Mouse (Mus musculus) heart, embryonic 13.5 days (tissue): ENCODE results near the gene Zfp207. TPM values are rescaled to one million over a fixed set of nuclear protein-coding genes. Genes with fewer than 3 reads are reported as not detected.
"Not testable (repeated sequence)": the region's sequence is repeated elsewhere in the genome, so short reads cannot be mapped to it uniquely, and the experiment has no call there.

Experiments used
- ATAC-seq: fragments of 200-750 bp; cut with Nextera tagmentation; 2 replicates; pipeline ENCODE4 v1.8.0; 2017; ENCODE audit warnings: moderate TSS enrichment; ENCODE audit not compliant: insufficient number of reproducible peaks, low FRiP score, low TSS enrichment; ENCODE audit errors: extremely low read depth
- H3K27ac ChIP-seq: fragments of 300-500 bp; sonication (generic); replicated peaks from 2 replicates; pipeline ENCODE4 v1.5.1; 2015; ENCODE audit warnings: moderate library complexity, mild to moderate bottlenecking, inconsistent platforms
- H3K27me3 ChIP-seq: fragments of 300-500 bp; sonication (generic); replicated peaks from 2 replicates; pipeline ENCODE4 v1.6.1; 2015; ENCODE audit warnings: mild to moderate bottlenecking, inconsistent platforms
- H3K36me3 ChIP-seq: fragments of 300-500 bp; sonication (generic); 2 replicates; pipeline ENCODE4 v1.6.1; 2015; ENCODE audit warnings: mild to moderate bottlenecking, inconsistent platforms
- H3K4me1 ChIP-seq: fragments of 300-500 bp; sonication (generic); 2 replicates; pipeline ENCODE4 v1.6.1; 2015; ENCODE audit warnings: inconsistent platforms
- H3K4me2 ChIP-seq: fragments of 300-500 bp; sonication (generic); 2 replicates; pipeline ENCODE4 v1.6.1; 2015; ENCODE audit warnings: inconsistent platforms, mild to moderate bottlenecking, moderate library complexity
- H3K4me3 ChIP-seq: fragments of 300-500 bp; sonication (generic); 2 replicates; pipeline ENCODE4 v1.5.1; 2015; ENCODE audit warnings: moderate library complexity, mild to moderate bottlenecking, inconsistent platforms
- H3K9ac ChIP-seq: fragments of 300-500 bp; sonication (generic); 2 replicates; pipeline ENCODE4 v1.6.1; 2015; ENCODE audit warnings: inconsistent platforms, mild to moderate bottlenecking, moderate library complexity
- H3K9me3 ChIP-seq: fragments of 300-500 bp; sonication (generic); 2 replicates; pipeline ENCODE4 v1.6.1; 2016; ENCODE audit warnings: inconsistent platforms
- WGBS: fragments of 180-500 bp; shearing (Covaris S2); methylation state at CpG from one replicate; pipeline ENCODE4 v1.1.7; 2015; ENCODE audit warnings: mixed read lengths; 5-methylcytosine and 5-hydroxymethylcytosine counted together
- polyA plus RNA-seq: library from polyadenylated mRNA; unstranded; fragments of >200 nt; fragmentation: Nextera tagmentation; extraction: Ambion mirVana; gene quantifications from 2 replicates; pipeline ENCODE4 v1.2.1, GENCODE M21; 2015

The Zfp207 gene
- 135 and 144 TPM in 2 replicates for polyA plus RNA-seq

- Histone ChIP-seq H3K4me1 (peaks cover 41% of the 10 kb centered on the region), H3K27me3 (no peaks in the 10 kb centered on the region), H3K4me3 (peak within 1 kb of the TSS; percentile 89), H3K36me3 (peaks cover 32% of the 10 kb centered on the region), H3K9me3 (no peaks in the 10 kb centered on the region), H3K4me2 (peak within 1 kb of the TSS; percentile 95), H3K27ac (peak within 1 kb of the TSS; percentile 91), H3K9ac (peak within 1 kb of the TSS; percentile 94)
- under 1% methylated on average over 33 of the region's 33 CpGs for WGBS
- ATAC-seq: peak; percentile 93
Measured at GRCm38 (mm10) chr11:80383019-80383625, at the start of gene Zfp207. Gene Zfp207 (plus strand): TSS chr11:80383279.

- Histone ChIP-seq H3K9ac (no peak overlapping the region), H3K27me3 (peaks cover 27% of the 10 kb centered on the region), H3K4me2 (no peak overlapping the region), H3K4me3 (no peak overlapping the region), H3K9me3 (no peaks in the 10 kb centered on the region), H3K4me1 (peaks cover 17% of the 10 kb centered on the region), H3K27ac (no peak overlapping the region), H3K36me3 (no peaks in the 10 kb centered on the region)
- ATAC-seq: no peak
- 8% methylated on average over 7 of the region's 7 CpGs for WGBS
Measured at GRCm38 (mm10) chr11:80335609-80336350, 47.3 kb upstream of the Zfp207 start.

- Histone ChIP-seq H3K9me3 (no peaks in the 10 kb centered on the region), H3K36me3 (no peaks in the 10 kb centered on the region), H3K4me1 (peaks cover 17% of the 10 kb centered on the region), H3K27ac (peak overlapping the region; percentile 20; the same call in 1 of the 2 replicates), H3K27me3 (peaks cover 26% of the 10 kb centered on the region), H3K4me3 (no peak overlapping the region), H3K4me2 (peak overlapping the region; percentile 18), H3K9ac (no peak overlapping the region)
- no peak for ATAC-seq
- WGBS: 11% methylated on average over 6 of the region's 6 CpGs
Measured at GRCm38 (mm10) chr11:80336351-80336730, 46.7 kb upstream of the Zfp207 start.

- H3K27me3 ChIP-seq: no peaks in the 10 kb centered on the region
- 13% methylated on average over 2 of the region's 2 CpGs for WGBS
- no peak overlapping the region for H3K9ac ChIP-seq
- no peak for ATAC-seq
- no peak overlapping the region for H3K27ac ChIP-seq
- H3K4me1 ChIP-seq: no peaks in the 10 kb centered on the region
- no peak overlapping the region for H3K4me3 ChIP-seq
- no peaks in the 10 kb centered on the region for H3K36me3 ChIP-seq
- no peaks in the 10 kb centered on the region for H3K9me3 ChIP-seq
- no peak overlapping the region for H3K4me2 ChIP-seq
Measured at GRCm38 (mm10) chr11:80342482-80342881, 40.6 kb upstream of the Zfp207 start.

- WGBS: 64% methylated on average over 5 of the region's 5 CpGs
- Histone ChIP-seq H3K4me1 (no peaks in the 10 kb centered on the region), H3K4me3 (no peak overlapping the region), H3K4me2 (no peak overlapping the region), H3K27ac (no peak overlapping the region), H3K9ac (no peak overlapping the region), H3K9me3 (no peaks in the 10 kb centered on the region), H3K27me3 (0 out of 2 replicates have a peak, but pooled peaks cover 5% of the 10 kb centered on the region), H3K36me3 (no peaks in the 10 kb centered on the region)
- no peak for ATAC-seq
Measured at GRCm38 (mm10) chr11:80351832-80352430, 31.1 kb upstream of the Zfp207 start.

GRCm38 (mm10) chr11:80354832-80355231 lies 28.2 kb upstream of the Zfp207 start:
- no peak overlapping the region for H3K9ac ChIP-seq
- 0 out of 2 replicates have a peak, but pooled peaks cover 5% of the 10 kb centered on the region for H3K27me3 ChIP-seq
- H3K4me1 ChIP-seq: no peaks in the 10 kb centered on the region
- H3K9me3 ChIP-seq: no peaks in the 10 kb centered on the region
- peaks cover 11% of the 10 kb centered on the region for H3K36me3 ChIP-seq
- no peak overlapping the region for H3K4me2 ChIP-seq
- WGBS: 30% methylated on average over 4 of the region's 4 CpGs
- H3K27ac ChIP-seq: no peak overlapping the region
- no peak overlapping the region for H3K4me3 ChIP-seq
- no peak for ATAC-seq

- Histone ChIP-seq H3K4me3 (no peak overlapping the region), H3K4me1 (no peaks in the 10 kb centered on the region), H3K9me3 (no peaks in the 10 kb centered on the region), H3K36me3 (peaks cover 85% of the 10 kb centered on the region), H3K27ac (no peak overlapping the region), H3K4me2 (no peak overlapping the region), H3K9ac (no peak overlapping the region), H3K27me3 (no peaks in the 10 kb centered on the region)
- ATAC-seq: no peak
- WGBS: 91% methylated on average over 1 of the region's 1 CpGs
Measured at GRCm38 (mm10) chr11:80368949-80369348, 14.1 kb upstream of the Zfp207 start.

- Histone ChIP-seq H3K4me3 (peak overlapping the region; percentile 92; the same call in 1 of the 2 replicates), H3K36me3 (peaks cover 31% of the 10 kb centered on the region), H3K4me1 (peaks cover 12% of the 10 kb centered on the region), H3K9me3 (no peaks in the 10 kb centered on the region), H3K9ac (no peak overlapping the region), H3K27ac (no peak overlapping the region), H3K4me2 (peak overlapping the region; percentile 94; the same call in 1 of the 2 replicates), H3K27me3 (no peaks in the 10 kb centered on the region)
- ATAC-seq: no peak
- 60% methylated on average over 4 of the region's 4 CpGs for WGBS
Measured at GRCm38 (mm10) chr11:80376651-80377050, 6.4 kb upstream of the Zfp207 start.

GRCm38 (mm10) chr11:80377712-80378451 lies 5.2 kb upstream of the Zfp207 start, which contains the start of gene 5730455P16Rik:
Gene 5730455P16Rik (minus strand): TSS chr11:80378034.
- 2% methylated on average over 38 of the region's 43 CpGs for WGBS
- peak; percentile 60; the same call in 1 of the 2 replicates for ATAC-seq
- H3K4me1 ChIP-seq: peaks cover 17% of the 10 kb centered on the region

GRCm38 (mm10) chr11:80378452-80379068 lies 4.5 kb upstream of the Zfp207 start:
- H3K9ac ChIP-seq: peak overlapping the region; percentile 95
- not testable (repeated sequence) for H3K27me3 ChIP-seq, H3K9me3 ChIP-seq, ATAC-seq
- 60% methylated on average over 2 of the region's 2 CpGs for WGBS
- peaks cover 16% of the 10 kb centered on the region for H3K36me3 ChIP-seq
- peaks cover 17% of the 10 kb centered on the region for H3K4me1 ChIP-seq
- H3K27ac ChIP-seq: 0 out of 2 replicates have a peak overlapping the region, but pooled peaks have one; percentile 78
- peak overlapping the region; percentile 94 for H3K4me2 ChIP-seq
- H3K4me3 ChIP-seq: peak overlapping the region; percentile 92

More at GRCm38 (mm10) chr11:80377712-80378451, 5.2 kb upstream of the Zfp207 start, which contains the start of gene 5730455P16Rik:
- peak within 1 kb of the TSS; percentile 94 for H3K4me2 ChIP-seq
- no peaks in the 10 kb centered on the region for H3K27me3 ChIP-seq
- peak within 1 kb of the TSS; percentile 95 for H3K9ac ChIP-seq
- peaks cover 23% of the 10 kb centered on the region for H3K36me3 ChIP-seq
- peak within 1 kb of the TSS; percentile 78 for H3K27ac ChIP-seq
- H3K4me3 ChIP-seq: peak within 1 kb of the TSS; percentile 92
- H3K9me3 ChIP-seq: no peaks in the 10 kb centered on the region
